Mouse (Mus musculus) stomach, embryonic 14.5 days (tissue): ENCODE results near the gene Ppm1j. TPM values are rescaled to one million over a fixed set of nuclear protein-coding genes. Genes with fewer than 3 reads are reported as not detected.

ENCODE experiments used
- ATAC-seq: fragments of 200-750 bp; cut with Nextera tagmentation; 2 replicates; pipeline ENCODE4 v1.8.0; 2017; ENCODE audit warnings: low read depth, moderate TSS enrichment; ENCODE audit not compliant: insufficient number of reproducible peaks, insufficient read depth, low FRiP score
- H3K27ac ChIP-seq: fragments of 300-500 bp; sonication (generic); 2 replicates; pipeline ENCODE4 v1.5.1; 2014; ENCODE audit warnings: mild to moderate bottlenecking, low read length, moderate library complexity, mixed read lengths
- H3K27me3 ChIP-seq: fragments of 300-500 bp; sonication (generic); 2 replicates; pipeline ENCODE4 v1.6.1; 2014; ENCODE audit warnings: low read length, control low read depth, mixed read lengths; ENCODE audit not compliant: control insufficient read depth, insufficient read depth
- H3K36me3 ChIP-seq: fragments of 300-500 bp; sonication (generic); 2 replicates; pipeline ENCODE4 v1.6.1; 2014; ENCODE audit warnings: mild to moderate bottlenecking, control low read depth, low read length, moderate library complexity, mixed read lengths; ENCODE audit not compliant: control insufficient read depth, insufficient read depth
- H3K4me1 ChIP-seq: fragments of 300-500 bp; sonication (generic); 2 replicates; pipeline ENCODE4 v1.6.1; 2014; ENCODE audit warnings: low read length, control low read depth, mixed read lengths; ENCODE audit not compliant: control insufficient read depth, insufficient read depth
- H3K4me2 ChIP-seq: fragments of 300-500 bp; sonication (generic); replicated peaks from 2 replicates; pipeline ENCODE4 v1.6.1; 2014; ENCODE audit warnings: low read depth, low read length, control low read depth
- H3K4me3 ChIP-seq: fragments of 300-500 bp; sonication (generic); 2 replicates; pipeline ENCODE4 v1.5.1; 2014; ENCODE audit warnings: low read depth, low read length, control low read depth
- H3K9ac ChIP-seq: fragments of 300-500 bp; sonication (generic); replicated peaks from 2 replicates; pipeline ENCODE4 v1.6.1; 2014; ENCODE audit warnings: low read depth, mild to moderate bottlenecking, control low read depth, low read length, moderate library complexity, mixed read lengths
- H3K9me3 ChIP-seq: fragments of 300-500 bp; sonication (generic); 2 replicates; pipeline ENCODE4 v1.6.1; 2016; ENCODE audit warnings: low read depth, low read length, control low read depth; ENCODE audit not compliant: control insufficient read depth
- WGBS: fragments of 180-500 bp; shearing (Covaris S2); extraction: QIAGEN DNeasy Blood & Tissue Kit; methylation state at CpG from one replicate; pipeline ENCODE4 v1.1.7; 2014; 5-methylcytosine and 5-hydroxymethylcytosine counted together
- polyA plus RNA-seq: library from polyadenylated mRNA; unstranded; fragments of >200 nt; fragmentation: Nextera tagmentation; extraction: Ambion mirVana; gene quantifications from 2 replicates; pipeline ENCODE4 v1.2.1, GENCODE M21; 2014

Gene Ppm1j
- polyA plus RNA-seq, 1 experiment from 2014 or later: 4.0 TPM

GRCm38 (mm10) chr3:104773301-104773700, 7.6 kb upstream of the Ppm1j start:
- no peaks in the 10 kb centered on the region for H3K4me1 ChIP-seq
- 76% methylated on average over 7 of the region's 7 CpGs for WGBS

GRCm38 (mm10) chr3:104777342-104777741, 3.5 kb upstream of the Ppm1j start:
- H3K9me3 ChIP-seq: no peaks in the 10 kb centered on the region
- H3K4me1 ChIP-seq: peaks cover 11% of the 10 kb centered on the region; the same call in 1 of the 2 replicates
- ATAC-seq: no peak
- no peak overlapping the region for H3K27ac ChIP-seq
- H3K4me3 ChIP-seq: peak overlapping the region; percentile 27
- H3K27me3 ChIP-seq: 0 out of 2 replicates have a peak, but pooled peaks cover 37% of the 10 kb centered on the region
- peak overlapping the region; percentile 45 for H3K4me2 ChIP-seq
- H3K36me3 ChIP-seq: no peaks in the 10 kb centered on the region
- H3K9ac ChIP-seq: no peak overlapping the region
- under 1% methylated on average over 20 of the region's 20 CpGs for WGBS

More at GRCm38 (mm10) chr3:104773301-104773700, 7.6 kb upstream of the Ppm1j start:
- ATAC-seq: no peak
- no peak overlapping the region for H3K4me3 ChIP-seq
- H3K9ac ChIP-seq: no peak overlapping the region
- no peak overlapping the region for H3K4me2 ChIP-seq
- H3K27me3 ChIP-seq: 0 out of 2 replicates have a peak, but pooled peaks cover 18% of the 10 kb centered on the region
- no peak overlapping the region for H3K27ac ChIP-seq
- no peaks in the 10 kb centered on the region for H3K36me3 ChIP-seq
- no peaks in the 10 kb centered on the region for H3K9me3 ChIP-seq

GRCm38 (mm10) chr3:104779949-104780348, 907 bp upstream of the Ppm1j start:
- no peak overlapping the region for H3K27ac ChIP-seq
- no peaks in the 10 kb centered on the region for H3K36me3 ChIP-seq
- no peak overlapping the region for H3K9ac ChIP-seq
- no peak overlapping the region for H3K4me2 ChIP-seq
- H3K4me1 ChIP-seq: peaks cover 11% of the 10 kb centered on the region; the same call in 1 of the 2 replicates
- H3K4me3 ChIP-seq: no peak overlapping the region
- ATAC-seq: no peak
- 0 out of 2 replicates have a peak, but pooled peaks cover 42% of the 10 kb centered on the region for H3K27me3 ChIP-seq
- WGBS: 0% methylated on average over 7 of the region's 7 CpGs
- H3K9me3 ChIP-seq: no peaks in the 10 kb centered on the region

- WGBS: under 1% methylated on average over 26 of the region's 26 CpGs
- ATAC-seq: 0 out of 2 replicates have a peak, but pooled peaks have one; percentile 5
- H3K27me3 ChIP-seq: 0 out of 2 replicates have a peak, but pooled peaks cover 40% of the 10 kb centered on the region
Observed at GRCm38 (mm10) chr3:104781471-104781903, 631 bp downstream of the Ppm1j start, which contains the start of gene Fam19a3. TSS of gene Fam19a3 (minus strand) at chr3:104781840.

GRCm38 (mm10) chr3:104782061-104782681, 1.3 kb downstream of the Ppm1j start:
- no peak for ATAC-seq
- no peaks in the 10 kb centered on the region for H3K9me3 ChIP-seq
- 0 out of 2 replicates have a peak, but pooled peaks cover 34% of the 10 kb centered on the region for H3K27me3 ChIP-seq
- 19% methylated on average over 12 of the region's 12 CpGs for WGBS
- H3K4me3 ChIP-seq: peak overlapping the region; percentile 39
- no peak overlapping the region for H3K27ac ChIP-seq
- peak overlapping the region; percentile 93 for H3K4me2 ChIP-seq
- peaks cover 11% of the 10 kb centered on the region; the same call in 1 of the 2 replicates for H3K4me1 ChIP-seq
- H3K9ac ChIP-seq: no peak overlapping the region
- H3K36me3 ChIP-seq: no peaks in the 10 kb centered on the region

More at GRCm38 (mm10) chr3:104781471-104781903, 631 bp downstream of the Ppm1j start, which contains the start of gene Fam19a3:
- Histone ChIP-seq H3K4me2 (peak within 1 kb of the TSS; percentile 93), H3K27ac (no peak within 1 kb of the TSS), H3K9me3 (no peaks in the 10 kb centered on the region), H3K4me1 (peaks cover 11% of the 10 kb centered on the region; the same call in 1 of the 2 replicates), H3K9ac (no peak within 1 kb of the TSS; the same call in 1 of the 2 replicates), H3K4me3 (peak within 1 kb of the TSS; percentile 39), H3K36me3 (no peaks in the 10 kb centered on the region)

GRCm38 (mm10) chr3:104783971-104784500, 3.2 kb downstream of the Ppm1j start:
- no peak overlapping the region for H3K9ac ChIP-seq
- no peak overlapping the region for H3K4me3 ChIP-seq
- ATAC-seq: no peak
- 39% methylated on average over 14 of the region's 14 CpGs for WGBS
- peaks cover 11% of the 10 kb centered on the region; the same call in 1 of the 2 replicates for H3K4me1 ChIP-seq
- no peak overlapping the region for H3K27ac ChIP-seq
- no peaks in the 10 kb centered on the region for H3K36me3 ChIP-seq
- no peak overlapping the region for H3K4me2 ChIP-seq
- H3K9me3 ChIP-seq: no peaks in the 10 kb centered on the region
- H3K27me3 ChIP-seq: 0 out of 2 replicates have a peak, but pooled peaks cover 22% of the 10 kb centered on the region

GRCm38 (mm10) chr3:104785284-104785683, 4.4 kb downstream of the Ppm1j start:
- ATAC-seq: no peak
- 91% methylated on average over 6 of the region's 6 CpGs for WGBS
- H3K27me3 ChIP-seq: 0 out of 2 replicates have a peak, but pooled peaks cover 15% of the 10 kb centered on the region
- no peak overlapping the region for H3K27ac ChIP-seq
- no peak overlapping the region for H3K4me3 ChIP-seq
- H3K9me3 ChIP-seq: no peaks in the 10 kb centered on the region
- no peaks in the 10 kb centered on the region for H3K36me3 ChIP-seq
- H3K4me1 ChIP-seq: peaks cover 16% of the 10 kb centered on the region; the same call in 1 of the 2 replicates
- H3K4me2 ChIP-seq: no peak overlapping the region
- no peak overlapping the region for H3K9ac ChIP-seq

GRCm38 (mm10) chr3:104788075-104788474, 7.2 kb downstream of the Ppm1j start, which contains the start of gene Rhoc:
TSS of gene Rhoc (plus strand) at chr3:104788375.
- Histone ChIP-seq H3K27me3 (no peaks in the 10 kb centered on the region), H3K4me2 (peak within 1 kb of the TSS; percentile 89), H3K27ac (peak within 1 kb of the TSS; percentile 84), H3K4me3 (peak within 1 kb of the TSS; percentile 60), H3K36me3 (peaks cover 16% of the 10 kb centered on the region; the same call in 1 of the 2 replicates), H3K9ac (peak within 1 kb of the TSS; percentile 66), H3K4me1 (peaks cover 30% of the 10 kb centered on the region), H3K9me3 (no peaks in the 10 kb centered on the region)
- no peak for ATAC-seq
- WGBS: 25% methylated on average over 3 of the region's 3 CpGs
